Mouse (Mus musculus): Measurements from ENCODE around the gene Hnrnph1. TPM values are rescaled to one million over a fixed set of nuclear protein-coding genes. Genes with fewer than 3 reads are reported as not detected.

Hnrnph1 gene
- total RNA-seq, 2 experiments from 2014 or later, result 703 to 912 TPM

DNA sequence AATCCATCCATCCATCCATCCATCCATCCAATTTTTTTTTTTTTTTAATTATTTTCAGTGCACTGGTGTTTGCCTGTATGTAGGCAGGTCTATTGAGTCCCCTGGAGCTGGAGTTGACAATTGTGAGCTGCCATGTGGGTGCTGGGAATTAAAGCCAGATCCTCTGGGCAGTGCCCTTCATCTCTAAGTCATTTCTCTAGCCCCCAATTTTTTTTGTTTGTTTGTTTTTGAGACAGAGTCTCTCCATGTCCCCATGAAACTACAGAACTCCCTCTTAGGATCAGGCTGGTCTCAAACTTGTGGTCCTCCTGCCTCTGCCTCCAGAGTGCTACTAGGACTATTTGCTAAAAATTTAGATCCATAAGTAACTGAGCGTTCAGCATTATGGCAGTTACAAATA lies 4.9 kb upstream of the Hnrnph1 start:
- ATAC-seq (replicated peaks; ENCODE audit: poor library complexity), result no peak

DNA sequence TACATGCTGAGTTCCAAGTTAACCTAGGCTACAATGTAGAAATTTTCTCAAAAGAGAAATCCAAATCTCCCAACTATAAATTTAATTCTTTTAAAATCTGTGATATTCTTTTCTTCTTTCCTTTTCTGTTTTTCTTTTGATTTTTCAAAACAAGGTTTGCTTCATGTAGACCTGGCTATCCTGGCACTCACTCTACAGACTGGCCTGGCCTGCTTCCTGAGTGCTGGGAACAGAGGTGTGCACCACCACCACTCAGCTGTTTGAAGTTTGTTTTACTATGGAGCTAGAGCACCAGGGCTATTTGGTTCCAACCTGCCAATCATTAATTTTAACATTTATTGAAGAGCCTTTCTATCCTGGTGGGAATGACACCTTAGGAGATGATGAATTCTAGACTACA lies 3.7 kb upstream of the Hnrnph1 start:
- no peak for ATAC-seq (replicated peaks; ENCODE audit: poor library complexity)

DNA sequence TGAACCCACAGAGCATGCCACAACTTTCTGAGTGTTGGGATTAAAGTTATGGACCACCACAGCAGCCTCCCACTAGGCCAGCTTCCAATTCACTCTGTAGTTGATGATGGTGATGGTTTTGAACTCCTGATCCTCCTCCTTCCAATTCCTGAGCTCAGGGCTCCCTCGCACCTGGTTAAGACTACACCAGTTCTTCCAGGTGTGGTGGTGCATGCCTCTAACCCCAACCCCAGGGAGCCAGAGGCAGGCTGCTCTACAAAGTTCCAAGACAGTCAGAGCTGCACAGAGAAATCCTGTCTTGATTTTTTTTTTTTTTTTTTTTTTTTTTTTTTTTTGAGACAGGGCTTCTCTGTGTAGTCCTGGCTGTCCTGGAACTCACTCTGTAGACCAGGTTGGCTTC lies 3.2 kb upstream of the Hnrnph1 start:
- no peak for ATAC-seq (replicated peaks; ENCODE audit: poor library complexity)

DNA sequence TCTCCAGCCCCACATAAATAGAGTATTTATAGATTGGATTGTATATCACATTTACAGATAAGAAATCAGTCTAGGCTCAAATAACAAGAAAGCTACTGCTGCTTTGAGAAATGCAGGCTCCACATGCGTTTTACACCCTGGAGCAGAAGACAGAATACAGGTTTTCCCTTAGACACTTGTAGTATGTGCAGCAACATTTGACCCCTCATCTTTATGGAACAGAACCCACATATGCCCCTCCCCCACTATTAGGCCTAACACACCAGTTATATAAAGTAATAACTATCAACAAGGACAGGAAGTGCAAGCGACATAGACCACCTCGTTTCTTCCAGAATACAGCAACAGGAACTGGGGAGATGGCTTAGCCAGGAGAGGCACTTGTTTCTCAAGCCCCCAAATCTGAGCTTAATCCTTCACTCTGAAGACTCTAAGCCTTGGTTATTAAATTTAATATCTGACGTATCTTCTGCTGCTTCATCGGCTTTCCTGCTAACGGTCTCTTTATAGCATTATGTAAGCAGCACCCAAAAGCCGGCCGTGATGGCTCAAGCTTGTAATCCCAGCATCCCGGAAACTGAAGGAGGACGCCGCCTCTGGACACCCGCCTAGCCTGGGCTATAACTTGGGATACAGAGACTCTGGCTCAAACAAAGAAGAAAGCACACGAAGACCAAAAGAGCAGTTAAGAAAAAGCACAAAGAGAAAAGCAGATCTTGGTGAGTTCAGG lies 2.3 kb upstream of the Hnrnph1 start:
- ATAC-seq (replicated peaks; ENCODE audit: poor library complexity), result no peak

DNA sequence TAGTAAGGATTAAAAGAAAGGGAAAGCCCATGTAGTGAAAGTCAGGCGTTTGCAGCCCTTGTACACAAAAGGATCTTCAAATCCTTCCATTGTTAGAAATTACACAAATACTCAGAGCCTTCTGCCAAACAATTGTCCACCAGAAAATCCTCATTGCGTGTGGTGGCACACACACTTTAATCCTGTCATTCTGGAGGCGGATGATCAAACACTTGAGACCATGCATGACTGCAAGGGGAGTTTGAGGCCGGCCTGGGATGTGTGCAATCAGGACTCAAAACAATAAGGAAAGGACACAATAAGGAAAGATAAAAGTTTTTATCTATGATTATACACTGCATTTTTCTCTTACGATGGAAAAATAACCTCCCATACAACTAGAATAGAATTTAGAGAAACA lies 1.4 kb upstream of the Hnrnph1 start:
- no peak for ATAC-seq (replicated peaks; ENCODE audit: poor library complexity)

DNA sequence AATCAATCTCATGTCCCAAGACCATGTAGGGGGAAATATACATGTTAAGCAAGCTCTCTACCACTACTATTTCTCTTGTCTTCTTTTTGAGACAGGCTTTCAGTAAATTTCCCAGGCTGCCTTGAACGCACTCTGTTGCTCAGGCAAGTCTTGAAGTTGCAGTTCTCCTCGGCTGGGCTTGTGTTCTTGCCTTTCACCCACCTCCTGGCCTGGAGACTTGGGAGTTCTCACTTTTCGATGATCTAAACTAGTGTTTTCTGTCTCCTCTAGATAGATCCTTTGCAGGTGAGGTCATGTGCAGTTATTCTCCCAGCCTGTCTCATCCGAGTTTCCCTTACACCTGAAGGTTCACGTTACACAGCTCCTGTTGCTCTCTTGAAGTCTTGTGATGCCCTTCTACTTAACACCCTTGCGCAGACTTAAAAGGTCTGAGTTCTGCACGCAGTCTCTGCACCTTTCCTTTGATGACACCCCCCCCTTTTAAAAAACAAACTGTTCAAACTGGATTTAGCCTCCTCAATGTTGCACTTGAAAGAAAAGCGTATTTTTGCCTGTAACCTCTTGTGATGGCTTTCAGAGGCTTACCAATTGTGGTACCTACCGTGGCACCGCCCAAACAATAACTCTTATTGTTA lies 517 bp upstream of the Hnrnph1 start:
- no peak for ATAC-seq (replicated peaks; ENCODE audit: poor library complexity)

DNA sequence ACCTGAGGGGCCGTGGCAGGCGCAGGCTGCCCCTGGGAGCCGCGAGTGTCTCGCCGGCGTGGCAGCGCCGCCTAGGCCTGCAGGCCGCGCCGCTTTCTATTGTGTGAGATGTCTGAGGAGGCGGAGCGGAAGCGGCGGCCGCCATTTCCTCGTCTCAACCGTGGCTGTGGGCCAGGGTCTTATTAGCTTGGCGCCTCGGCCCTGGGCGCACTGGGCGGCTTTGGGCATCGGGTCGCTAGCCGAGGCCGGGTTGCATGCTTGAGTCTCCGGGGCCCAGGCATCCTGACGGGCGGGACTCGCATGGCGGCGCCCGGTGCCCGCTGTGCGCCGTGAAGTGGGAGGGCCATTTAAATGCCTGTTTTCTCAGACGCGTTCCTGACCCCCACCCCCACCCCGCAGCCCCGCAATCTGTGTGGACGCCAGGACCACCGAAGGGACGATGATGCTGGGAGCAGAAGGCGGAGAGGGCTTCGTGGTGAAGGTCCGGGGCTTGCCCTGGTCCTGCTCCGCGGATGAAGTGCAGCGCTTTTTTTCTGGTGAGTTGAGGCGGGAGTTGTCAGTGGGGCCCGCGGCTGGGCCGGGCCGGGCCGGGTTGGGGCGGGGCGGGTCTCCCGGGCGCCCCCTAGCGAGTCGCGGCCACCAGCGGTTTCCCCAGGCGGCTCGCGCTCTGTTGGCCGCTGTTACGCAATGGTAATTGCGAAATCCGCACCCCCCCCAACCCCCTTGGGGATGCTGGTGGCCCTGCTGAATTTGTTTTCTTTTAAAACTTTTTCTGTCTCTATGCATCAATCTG lies 1.3 kb downstream of the Hnrnph1 start:
- peak; percentile 41 for ATAC-seq (replicated peaks; ENCODE audit: poor library complexity)

DNA sequence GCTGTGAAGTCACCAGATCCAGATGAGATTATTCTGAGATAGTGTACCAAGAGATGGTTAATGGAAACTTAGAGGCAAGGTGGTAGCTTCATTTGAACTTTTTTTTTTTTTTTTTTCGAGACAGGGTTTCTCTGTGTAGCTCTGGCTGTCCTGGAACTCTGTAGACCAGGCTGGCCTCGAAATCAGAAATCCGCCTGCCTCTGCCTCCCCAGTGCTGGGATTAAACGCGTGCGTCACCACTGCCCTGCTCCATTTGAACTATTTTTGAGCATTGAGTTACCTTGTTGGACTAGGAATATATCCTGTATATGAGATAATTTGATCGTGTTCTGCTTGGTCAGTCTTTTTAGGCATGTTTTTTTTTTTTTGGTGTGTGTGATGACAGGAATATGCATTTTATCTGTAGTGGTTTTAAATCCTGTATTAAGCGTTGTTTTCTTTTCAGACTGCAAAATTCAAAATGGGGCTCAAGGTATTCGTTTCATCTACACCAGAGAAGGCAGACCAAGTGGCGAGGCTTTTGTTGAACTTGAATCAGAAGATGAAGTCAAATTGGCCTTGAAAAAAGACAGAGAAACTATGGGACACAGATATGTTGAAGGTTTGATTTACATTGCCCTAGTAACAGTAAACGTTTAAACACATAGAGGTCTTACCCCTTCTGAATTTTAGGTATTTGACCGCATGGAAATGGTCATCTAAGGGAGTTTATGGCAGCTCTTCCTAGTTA lies 2.4 kb downstream of the Hnrnph1 start:
- no peak for ATAC-seq (replicated peaks; ENCODE audit: poor library complexity)

DNA sequence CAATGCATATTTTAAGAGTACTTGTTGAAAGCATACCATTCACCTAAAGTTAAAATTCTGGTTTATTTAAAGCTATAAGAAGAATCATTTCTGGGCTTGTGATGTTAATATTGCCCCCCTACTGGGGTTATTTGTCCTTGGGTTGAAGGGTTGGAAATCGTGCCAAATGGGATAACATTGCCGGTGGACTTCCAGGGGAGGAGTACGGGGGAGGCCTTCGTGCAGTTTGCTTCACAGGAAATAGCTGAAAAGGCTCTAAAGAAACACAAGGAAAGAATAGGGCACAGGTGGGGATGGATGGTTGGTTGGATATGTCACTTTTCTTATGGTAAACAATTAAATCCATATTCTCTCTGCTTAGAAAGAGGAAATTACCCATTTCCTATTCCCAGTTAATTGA lies 4.5 kb downstream of the Hnrnph1 start:
- no peak for ATAC-seq (replicated peaks; ENCODE audit: poor library complexity)

DNA sequence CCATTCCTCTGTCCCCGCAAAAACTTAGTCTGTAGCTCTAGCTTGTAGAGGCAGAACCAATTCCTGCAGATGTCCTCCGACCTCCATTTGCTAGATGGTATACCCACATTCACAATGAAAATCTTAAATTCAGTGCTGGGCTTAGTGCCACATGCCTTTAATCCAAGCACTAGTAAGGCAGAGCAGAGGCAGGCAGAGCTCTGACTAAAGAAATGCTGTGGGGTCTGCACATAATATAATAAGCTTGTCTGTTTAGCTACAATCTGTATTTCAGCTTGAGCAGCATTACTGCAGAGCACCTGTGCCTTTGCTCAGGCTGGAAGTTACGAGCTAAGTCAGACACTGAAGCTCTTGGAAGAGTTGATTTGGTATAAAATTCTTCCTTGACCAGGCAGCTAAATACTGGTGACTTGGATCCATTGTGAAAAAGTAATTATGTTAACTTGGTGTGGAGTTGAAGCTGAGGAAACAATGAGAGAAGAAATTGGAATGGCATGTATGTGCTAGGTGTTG lies 10.4 kb downstream of the Hnrnph1 start:
- ATAC-seq (replicated peaks; ENCODE audit: poor library complexity), result no peak

DNA sequence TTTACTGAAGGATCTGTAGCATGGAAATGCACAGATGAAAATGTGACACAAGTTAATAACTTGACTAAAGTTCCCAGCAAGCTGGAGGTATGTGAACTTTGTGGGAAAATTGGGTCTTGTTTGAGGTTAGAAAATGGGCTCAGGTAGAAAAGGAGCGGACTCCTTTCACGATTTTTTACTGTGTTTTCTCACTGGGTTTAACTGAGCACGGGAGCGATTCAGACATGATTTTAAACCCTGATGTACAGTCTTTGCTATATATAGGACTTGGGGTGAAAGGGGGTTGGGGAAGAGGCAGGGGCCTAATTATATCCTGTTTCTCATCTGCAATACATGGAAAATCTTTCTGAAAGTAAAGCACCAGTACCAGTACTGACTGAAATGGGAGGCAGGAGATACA lies 10.9 kb downstream of the Hnrnph1 start:
- no peak for ATAC-seq (replicated peaks; ENCODE audit: poor library complexity)

DNA sequence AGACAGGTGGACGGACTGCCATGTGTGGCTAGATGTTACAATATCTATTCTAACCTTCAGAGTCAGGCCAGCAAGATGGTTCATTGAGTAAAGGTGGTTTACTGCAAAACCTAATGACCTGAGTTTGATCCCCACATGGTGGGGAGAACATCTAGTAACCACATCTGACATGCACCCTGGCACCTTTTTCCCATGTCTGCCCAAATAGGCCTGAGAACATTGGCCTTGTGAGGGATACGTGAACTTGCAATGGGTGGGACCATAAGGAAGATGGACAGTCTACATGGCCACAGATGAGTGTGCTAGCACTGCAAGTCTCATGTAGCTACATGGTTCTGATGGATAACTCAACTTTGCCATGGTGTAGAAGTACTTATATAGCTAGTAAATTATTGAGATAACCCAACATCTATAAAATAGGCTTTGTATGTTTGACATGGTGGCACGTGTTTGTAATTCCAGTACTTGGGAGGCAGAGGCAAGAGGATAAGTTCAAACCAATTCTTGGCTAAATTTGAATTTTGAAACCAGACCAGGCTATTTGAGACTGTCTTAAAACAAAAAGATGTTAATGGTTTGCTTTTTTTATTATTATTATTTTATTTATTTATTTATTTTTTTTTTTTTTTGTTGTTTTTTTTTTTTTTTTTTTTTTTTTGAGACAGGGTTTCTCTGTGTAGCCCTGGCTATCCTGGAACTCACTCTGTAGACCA lies 11.6 kb downstream of the Hnrnph1 start:
- ATAC-seq (replicated peaks; ENCODE audit: poor library complexity), result no peak

DNA sequence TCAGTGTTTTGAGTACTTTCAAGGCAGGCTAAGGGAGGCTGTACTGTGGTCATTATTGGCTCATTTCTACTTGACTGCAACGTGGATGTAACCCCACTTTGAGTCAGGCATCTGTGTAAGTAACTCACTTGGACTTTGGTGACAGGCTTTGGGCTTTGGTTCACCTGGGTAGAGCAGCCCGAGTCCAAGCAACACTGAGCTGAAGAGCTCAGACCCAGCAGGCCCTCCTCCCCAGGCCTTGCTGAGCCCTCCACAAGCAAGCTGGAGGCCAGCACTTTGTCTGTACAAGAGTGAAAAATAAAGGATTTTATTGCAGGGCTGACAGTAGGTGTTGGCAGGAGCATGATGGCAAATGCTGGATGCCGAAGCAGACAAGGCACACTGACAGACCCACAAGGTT lies 12.2 kb downstream of the Hnrnph1 start:
- no peak for ATAC-seq (replicated peaks; ENCODE audit: poor library complexity)

DNA sequence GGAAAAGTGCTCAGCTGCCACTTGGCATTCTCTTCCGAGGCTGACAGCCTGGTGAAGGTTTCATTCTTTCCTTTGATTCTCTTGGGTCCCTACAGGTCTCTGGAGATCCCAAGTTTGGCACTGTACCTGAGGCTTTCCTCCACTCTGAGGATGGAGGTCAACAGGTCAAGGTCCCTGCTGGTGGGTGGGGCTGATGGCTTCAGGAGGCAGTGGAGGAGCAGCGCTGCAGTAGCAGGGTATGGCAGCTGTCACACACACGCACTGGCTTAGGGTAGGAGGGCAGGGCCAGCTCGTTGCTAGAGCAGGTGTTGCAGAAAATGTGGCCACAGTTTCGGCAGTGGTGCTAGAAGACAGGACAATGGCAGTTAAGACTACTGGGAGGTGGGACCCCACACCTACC lies 12.8 kb downstream of the Hnrnph1 start:
- ATAC-seq (replicated peaks; ENCODE audit: poor library complexity), result no peak

DNA sequence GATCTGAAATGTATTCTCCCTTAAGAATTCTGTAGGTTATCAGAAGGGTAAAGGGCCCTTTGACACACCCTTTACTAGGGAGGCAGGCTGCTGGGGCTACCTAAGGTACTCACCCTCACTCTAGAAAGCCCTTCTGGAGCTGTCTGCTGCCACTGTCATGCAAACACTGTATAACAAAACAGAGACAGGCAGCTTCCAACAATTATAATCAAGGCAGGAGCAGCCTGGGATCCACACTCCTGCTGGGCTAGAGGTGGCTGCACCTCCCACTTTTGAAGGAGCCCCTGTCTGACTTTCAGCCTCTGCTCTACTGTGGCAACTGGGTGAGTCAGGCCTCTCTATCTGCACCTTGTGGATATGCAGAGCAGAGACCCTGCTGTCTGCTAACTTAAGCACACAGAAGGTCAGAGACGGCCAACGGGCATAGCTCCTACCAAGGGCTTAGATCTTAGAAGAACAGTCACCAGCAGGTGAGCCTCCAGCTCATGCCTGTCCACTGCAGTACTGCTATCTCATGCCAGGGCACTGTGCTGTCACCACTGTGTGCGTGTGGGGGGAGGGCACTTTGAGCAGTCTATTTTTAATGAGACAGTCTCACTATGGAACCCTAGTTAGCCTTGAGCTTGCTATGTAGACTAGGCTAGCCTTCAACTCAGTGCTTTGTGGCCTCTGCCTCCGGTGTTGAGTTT lies 14.6 kb downstream of the Hnrnph1 start:
- ATAC-seq (replicated peaks; ENCODE audit: poor library complexity), result peak; percentile 27

DNA sequence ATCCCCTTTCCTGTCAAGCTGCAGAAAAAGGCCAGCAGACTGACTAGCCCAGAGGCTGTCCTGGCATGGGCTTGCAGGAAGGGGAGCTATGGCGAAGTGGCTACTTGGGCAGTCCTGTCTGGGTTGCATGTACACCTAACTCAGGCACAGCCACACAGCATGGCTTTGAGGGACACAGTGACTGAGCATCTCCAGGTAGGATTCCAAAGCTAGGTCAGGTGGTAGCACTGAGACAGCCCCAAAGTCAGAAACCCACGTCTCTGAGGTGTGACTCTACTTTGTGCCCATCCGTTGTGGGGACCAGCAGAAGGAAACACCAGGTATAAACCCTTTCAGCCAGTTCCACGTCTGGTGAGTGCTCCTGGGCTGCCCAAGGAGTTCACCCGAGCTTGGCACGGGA lies 16.5 kb downstream of the Hnrnph1 start:
- no peak for ATAC-seq (replicated peaks; ENCODE audit: poor library complexity)

DNA sequence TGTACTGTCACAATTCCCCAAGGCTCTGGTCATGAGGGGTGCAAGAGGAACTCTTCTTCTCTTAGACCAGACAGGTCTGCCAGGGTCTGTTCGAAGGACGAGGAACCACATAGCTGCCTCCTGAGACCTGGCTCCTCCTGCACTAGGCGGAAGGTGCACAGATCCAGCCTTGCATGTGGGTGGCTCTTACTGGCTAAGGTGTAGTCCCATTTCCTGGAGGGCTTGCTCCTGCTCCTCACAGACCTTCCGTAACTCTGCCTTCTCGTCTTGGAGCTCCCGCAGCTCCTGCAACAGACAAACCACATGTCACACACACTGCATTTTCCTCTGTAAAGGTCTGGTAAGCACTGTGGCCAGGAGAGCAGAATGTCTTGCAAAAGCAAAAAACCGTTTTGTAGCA lies 17.9 kb downstream of the Hnrnph1 start:
- no peak for ATAC-seq (replicated peaks; ENCODE audit: poor library complexity)

DNA sequence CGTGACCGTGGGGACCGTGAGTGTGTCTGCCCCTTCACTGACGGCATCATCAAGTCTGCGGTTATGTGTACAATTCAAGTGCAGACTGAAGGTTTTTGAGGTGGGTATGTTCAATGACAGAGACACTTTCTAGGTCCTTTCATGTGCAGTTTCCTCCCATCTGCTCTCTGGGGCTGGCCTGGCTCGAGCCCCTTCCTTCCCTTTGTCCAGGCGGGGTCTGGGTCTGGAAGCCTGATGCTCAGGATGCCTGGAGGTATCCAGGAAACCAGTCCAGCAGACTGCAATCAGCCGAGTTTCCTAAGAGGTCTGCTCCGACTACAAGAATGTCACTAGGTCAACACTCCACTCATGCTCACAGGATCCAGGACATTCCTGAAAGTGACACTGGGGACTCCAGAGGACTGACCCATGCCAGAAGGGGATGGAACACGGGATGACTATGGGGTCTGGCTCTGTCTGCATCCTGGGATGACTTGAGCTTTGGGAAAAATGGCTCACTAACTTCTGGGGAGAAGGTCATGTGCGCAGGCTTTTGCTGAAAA lies 20.0 kb downstream of the Hnrnph1 start:
- no peak for ATAC-seq (replicated peaks; ENCODE audit: poor library complexity)

DNA sequence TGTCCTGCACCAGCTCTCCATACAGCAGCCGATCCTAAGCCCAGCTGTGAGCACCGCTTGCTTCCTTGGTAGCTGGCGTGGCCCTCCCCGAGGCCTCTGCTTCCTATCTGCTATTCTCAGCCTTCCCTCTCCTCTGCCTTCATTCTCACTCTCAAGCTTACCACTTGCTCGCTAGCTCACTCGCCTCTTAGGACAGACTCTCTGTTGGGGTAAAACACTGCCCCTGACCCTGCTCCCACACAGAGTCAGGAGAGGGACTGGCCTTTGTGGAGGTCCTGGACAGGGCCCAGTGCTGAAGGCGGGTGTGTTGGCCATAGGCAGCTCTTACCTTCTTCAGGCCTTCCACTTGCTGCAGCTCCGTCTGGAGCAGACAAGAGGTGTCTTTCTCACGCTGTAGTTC lies 20.5 kb downstream of the Hnrnph1 start:
- no peak for ATAC-seq (replicated peaks; ENCODE audit: poor library complexity)

DNA sequence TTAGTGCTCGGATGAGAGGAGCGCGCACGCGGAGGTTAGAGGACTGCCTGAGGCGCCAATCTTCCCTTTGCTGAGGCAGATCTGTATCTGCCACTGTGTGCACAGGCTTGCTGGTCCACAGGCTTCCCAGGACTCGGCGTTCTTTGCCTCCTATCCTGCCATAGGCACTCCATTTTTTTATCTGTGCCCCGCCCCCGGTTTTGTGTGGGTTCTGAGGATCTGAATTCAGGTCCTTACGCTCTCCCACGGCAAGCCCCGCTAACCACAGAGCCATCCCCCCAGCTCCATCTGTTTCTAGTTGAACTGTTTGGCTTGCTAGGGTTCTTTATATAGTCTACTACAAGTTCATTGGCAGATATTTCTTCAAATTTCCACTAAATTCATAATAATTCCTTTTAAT lies 22.0 kb downstream of the Hnrnph1 start:
- ATAC-seq (replicated peaks; ENCODE audit: poor library complexity), result no peak
